Mouse (Mus musculus) brain, adult 2 months (tissue): ENCODE measurements around the gene 2810408A11Rik.

ENCODE experiments used
- DNase-seq: peaks from one replicate; pipeline ENCODE4 v3.0.0; 2011; ENCODE audit warnings: low read depth, low spot score

Gene 2810408A11Rik

GRCm38 (mm10) chr11:69913554-69914371 lies 13.0 kb upstream of the 2810408A11Rik start, which contains the start of gene Gps2:
Gps2 (plus strand) TSS chr11:69913888.
- peak; percentile 99 for DNase-seq

- DNase-seq = no peak
These were observed 12.1 kb upstream of the 2810408A11Rik start for GRCm38 (mm10) chr11:69912716-69913530.

GRCm38 (mm10) chr11:69911701-69912100 lies 10.9 kb upstream of the 2810408A11Rik start:
- DNase-seq = no peak

GRCm38 (mm10) chr11:69910781-69911560 lies 10.2 kb upstream of the 2810408A11Rik start:
- no peak for DNase-seq

- no peak for DNase-seq
These were observed 9.4 kb upstream of the 2810408A11Rik start for GRCm38 (mm10) chr11:69910177-69910576.

- no peak for DNase-seq
These were observed 8.4 kb upstream of the 2810408A11Rik start for GRCm38 (mm10) chr11:69909174-69909573.

GRCm38 (mm10) chr11:69908645-69909044 lies 7.9 kb upstream of the 2810408A11Rik start:
- no peak for DNase-seq

- no peak for DNase-seq
These were observed 3.5 kb upstream of the 2810408A11Rik start for GRCm38 (mm10) chr11:69904311-69904710.

- DNase-seq = no peak
These were observed 2.2 kb upstream of the 2810408A11Rik start for GRCm38 (mm10) chr11:69902972-69903371.

GRCm38 (mm10) chr11:69901993-69902392 lies 1.2 kb upstream of the 2810408A11Rik start:
- peak; percentile 31 for DNase-seq

GRCm38 (mm10) chr11:69901406-69901846 lies 639 bp upstream of the 2810408A11Rik start:
- peak; percentile 100 for DNase-seq

- DNase-seq = no peak
These were observed 917 bp downstream of the 2810408A11Rik start for GRCm38 (mm10) chr11:69899870-69900269.

GRCm38 (mm10) chr11:69895291-69895690 lies 5.5 kb downstream of the 2810408A11Rik start, which contains the start of gene Acap1:
Acap1 (minus strand) TSS chr11:69895539.
- no peak for DNase-seq

GRCm38 (mm10) chr11:69894671-69895070 lies 6.1 kb downstream of the 2810408A11Rik start:
- no peak for DNase-seq

- DNase-seq = peak; percentile 81
These were observed 9.3 kb downstream of the 2810408A11Rik start for GRCm38 (mm10) chr11:69891482-69891881.

- DNase-seq = no peak
These were observed 13.7 kb downstream of the 2810408A11Rik start for GRCm38 (mm10) chr11:69886907-69887635.

GRCm38 (mm10) chr11:69884663-69885062 lies 16.1 kb downstream of the 2810408A11Rik start:
- DNase-seq = no peak

- DNase-seq = no peak
These were observed 16.5 kb downstream of the 2810408A11Rik start for GRCm38 (mm10) chr11:69884240-69884639.

- DNase-seq = no peak
These were observed 17.1 kb downstream of the 2810408A11Rik start for GRCm38 (mm10) chr11:69883527-69884151.

GRCm38 (mm10) chr11:69883066-69883465 lies 17.7 kb downstream of the 2810408A11Rik start:
- peak; percentile 31 for DNase-seq
